Comparison of ENCODE assay signal across 13 mouse cellular contexts in genomic region chr5:131575733-131576265, GRCm38 (mm10).
DNase-seq lines count a peak whose midpoint lies in the region; ATAC-seq and TF ChIP-seq lines count a peak whose summit lies in the region.
"Had no signal": no experiment of that assay in that cellular context is flagged by ENCODE, and none has a peak within 500 bp of the region (broad histone marks: within the 10 kb centered on the region; RNA-seq: fewer than 3 reads in every experiment).

No protein-coding gene starts in this region.

- H3K36me3 ChIP-seq in embryonic facial prominence, embryonic 11.5 days (replicated peaks; ENCODE audit: control insufficient read depth, insufficient read depth, low read depth, low read length): no peaks in the 10 kb centered on the region
- H3K36me3 ChIP-seq in embryonic facial prominence, embryonic 10.5 days (replicated peaks): no peaks in the 10 kb centered on the region
- H3K36me3 ChIP-seq: G1E had no signal

- H3K4me1 ChIP-seq in embryonic facial prominence, embryonic 11.5 days (ENCODE audit: control insufficient read depth, insufficient read depth, low read length): no peaks in the 10 kb centered on the region; the same call in 1 of the 2 replicates
- peaks cover 29% of the 10 kb centered on the region for H3K4me1 ChIP-seq in embryonic facial prominence, embryonic 10.5 days

- no peak overlapping the region for H3K27ac ChIP-seq in embryonic facial prominence, embryonic 11.5 days (replicated peaks; ENCODE audit: low read depth, low read length)
- H3K27ac ChIP-seq in embryonic facial prominence, embryonic 10.5 days (replicated peaks): no peak overlapping the region
- H3K27ac ChIP-seq in left cerebral cortex, adult 2 months: no peak overlapping the region

- H3K4me2 ChIP-seq in embryonic facial prominence, embryonic 11.5 days (ENCODE audit: low read depth, low read length): no peak overlapping the region

- no peak; the same call in 1 of the 2 replicates for ATAC-seq in embryonic facial prominence, embryonic 11.5 days (replicated peaks; ENCODE audit: insufficient number of reproducible peaks, low FRiP score, low TSS enrichment, low read depth)
- 0 out of 2 replicates have a peak, but pooled peaks have one; percentile 23 for ATAC-seq in megakaryocyte progenitor cell, adult 5-6 weeks (replicated peaks; ENCODE audit: poor library complexity)

- no peak overlapping the region for H3K9ac ChIP-seq in embryonic facial prominence, embryonic 11.5 days (replicated peaks; ENCODE audit: low read length)

- WGBS in embryonic facial prominence, embryonic 11.5 days: 72% methylated on average over 11 of the region's 11 CpGs
- WGBS in embryonic facial prominence, embryonic 10.5 days: 68% methylated on average over 11 of the region's 11 CpGs

- intact Hi-C loops in left cerebral cortex, adult 2 months (cut with DNase I): no loop called here

- no peaks in the 10 kb centered on the region for H3K9me3 ChIP-seq in embryonic facial prominence, embryonic 11.5 days (replicated peaks; ENCODE audit: control insufficient read depth, low read length)
- no peaks in the 10 kb centered on the region for H3K9me3 ChIP-seq in embryonic facial prominence, embryonic 10.5 days

- peak; percentile 38 for DNase-seq in embryonic facial prominence, embryonic 11.5 days (ENCODE audit: low spot score)
- DNase-seq in embryonic facial prominence, embryonic 10.5 days (ENCODE audit: low spot score): no peak
- DNase-seq in left cerebral cortex, adult 2 months (ENCODE audit: extremely low spot score in 1 of 2, low spot score in 2 of 2): no peak
- DNase-seq in left cerebral cortex, adult 9 months (ENCODE audit: low spot score in 2 of 2): no peak
- peak; percentile 45 for DNase-seq in ZHBTc4 (ENCODE audit: low read depth, low spot score)
- no peak for DNase-seq in cerebellum, adult 9-11 months
- no peak for DNase-seq in urinary bladder, postnatal 25 days (ENCODE audit: low spot score)
- DNase-seq: heart, postnatal 10 days; kidney, adult 9 months; liver; thymus, postnatal 14 days had no signal

- TF ChIP-seq CTCF in left cerebral cortex, adult 2 months (IDR thresholded peaks at IDR 0.05): peak; percentile 18; the same call in 1 of the 2 replicates

- H3K4me3 ChIP-seq in embryonic facial prominence, embryonic 11.5 days (ENCODE audit: low read depth, low read length): no peak overlapping the region
- no peak overlapping the region for H3K4me3 ChIP-seq in embryonic facial prominence, embryonic 10.5 days
- H3K4me3 ChIP-seq in left cerebral cortex, adult 2 months: no peak overlapping the region

- no peaks in the 10 kb centered on the region for H3K27me3 ChIP-seq in embryonic facial prominence, embryonic 11.5 days (ENCODE audit: control insufficient read depth, insufficient read depth, low read length)
- H3K27me3 ChIP-seq in embryonic facial prominence, embryonic 10.5 days (replicated peaks; ENCODE audit: low read depth, poor library complexity, severe bottlenecking): peaks cover 23% of the 10 kb centered on the region

Comparison
In these comparisons a context has a peak if more than half of its experiments do, and no peak if none do; other contexts are left out.
1. DNase-seq: peak in embryonic facial prominence, embryonic 11.5 days (single experiment) and ZHBTc4 (single experiment); none in embryonic facial prominence, embryonic 10.5 days (single experiment), left cerebral cortex, adult 2 months (0 of 2), left cerebral cortex, adult 9 months (0 of 2), cerebellum, adult 9-11 months (single experiment) and urinary bladder, postnatal 25 days (single experiment).